Mouse (Mus musculus) bone marrow, adult 2 months (tissue): ENCODE measurements around the gene Nell1.

Source experiments
- CTCF ChIP-seq: fragments of 200-500 bp; IDR thresholded peaks from 2 replicates; pipeline ENCODE4 v1.5.1; 2011; ENCODE audit warnings: low read length, control low read depth; ENCODE audit not compliant: control insufficient read depth, insufficient read depth
- POLR2A ChIP-seq: fragments of 200-500 bp; IDR thresholded peaks from 2 replicates; pipeline ENCODE4 v1.6.1; 2011; ENCODE audit warnings: low read depth, mild to moderate bottlenecking, control low read depth, low read length, borderline replicate concordance; ENCODE audit not compliant: control insufficient read depth

DNA sequence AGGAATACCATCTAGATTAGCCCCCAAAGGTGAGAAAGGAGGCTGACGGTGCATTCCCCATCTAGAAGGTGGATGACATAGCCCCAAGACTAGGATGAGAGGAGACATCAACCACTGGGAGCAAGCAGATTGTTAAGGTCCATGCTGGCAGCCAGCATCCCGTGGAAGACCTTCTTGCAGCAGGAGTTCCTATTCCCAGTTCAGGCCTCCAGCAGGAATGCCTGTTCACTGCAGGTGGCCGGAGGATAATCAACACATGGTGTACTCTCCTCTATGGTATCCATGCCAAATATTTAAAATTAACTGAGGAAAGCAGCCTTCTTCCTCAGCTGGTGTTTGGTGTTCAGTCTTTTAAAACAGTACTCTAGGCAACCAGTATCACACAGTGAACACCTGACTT, 574.9 kb downstream of the Nell1 start:
- TF ChIP-seq CTCF (no peak), POLR2A (no peak)
